Mouse (Mus musculus) liver, embryonic 14.5 days (tissue): ENCODE measurements around the gene Kcnab2. TPM values are rescaled to one million over a fixed set of nuclear protein-coding genes. Genes with fewer than 3 reads are reported as not detected.
A peak's percentile ranks its signal among the peaks of the same experiment; 100 is the strongest.

ENCODE experiments used
- ATAC-seq: fragments of 200-750 bp; cut with Nextera tagmentation; 2 replicates; pipeline ENCODE4 v1.8.0; 2017; ENCODE audit warnings: moderate number of reproducible peaks, mild to moderate bottlenecking, moderate library complexity; ENCODE audit not compliant: insufficient read depth
- DNase-seq, 3 experiments: peaks; one replicate each; pipeline ENCODE4 v3.0.0-alpha.2; 2012 to 2013; ENCODE audit warnings: low read depth in 3 of 3, low spot score in 3 of 3
- H3K27ac ChIP-seq: fragments of 300-500 bp; sonication (generic); 2 replicates; pipeline ENCODE4 v1.5.1; 2014; ENCODE audit warnings: moderate library complexity, mild to moderate bottlenecking, control low read depth, inconsistent platforms
- H3K27me3 ChIP-seq: fragments of 300-500 bp; sonication (generic); 2 replicates; pipeline ENCODE4 v1.6.1; 2014; ENCODE audit warnings: mild to moderate bottlenecking, low read length, moderate library complexity; ENCODE audit not compliant: control insufficient read depth, insufficient read depth
- H3K36me3 ChIP-seq: fragments of 300-500 bp; sonication (generic); replicated peaks from 2 replicates; pipeline ENCODE4 v1.6.1; 2014; ENCODE audit warnings: low read depth; ENCODE audit not compliant: control insufficient read depth, insufficient read depth
- H3K4me1 ChIP-seq, 2 experiments: fragments of 200-500 bp in 1 of 2; fragments of 300-500 bp in 1 of 2; sonication (generic) in 1 of 2; replicated peaks; 2 replicates each; pipeline ENCODE4 v1.6.1; 2012 to 2014; ENCODE audit warnings: antibody characterized with exemption in 1 of 2, inconsistent platforms in 1 of 2, low read length in 1 of 2; ENCODE audit not compliant: control insufficient read depth in 2 of 2, insufficient read depth in 2 of 2
- H3K4me2 ChIP-seq: fragments of 300-500 bp; sonication (generic); 2 replicates; pipeline ENCODE4 v1.6.1; 2014; ENCODE audit warnings: low read depth, mild to moderate bottlenecking, control low read depth, moderate library complexity
- H3K4me3 ChIP-seq, 2 experiments: fragments of 200-500 bp in 1 of 2; fragments of 300-500 bp in 1 of 2; sonication (generic) in 1 of 2; 2 replicates each; pipeline ENCODE4 v1.5.1; 2012 to 2014; ENCODE audit warnings: low read depth in 2 of 2, low read length in 2 of 2, mild to moderate bottlenecking in 2 of 2, control low read depth in 1 of 2, inconsistent platforms in 1 of 2, moderate library complexity in 1 of 2; ENCODE audit not compliant: insufficient read depth in 1 of 2
- H3K9ac ChIP-seq: fragments of 300-500 bp; sonication (generic); replicated peaks from 2 replicates; pipeline ENCODE4 v1.6.1; 2014; ENCODE audit warnings: mild to moderate bottlenecking, control low read depth, moderate library complexity
- H3K9me3 ChIP-seq: fragments of 300-500 bp; sonication (generic); 2 replicates; pipeline ENCODE4 v1.6.1; 2016; ENCODE audit warnings: low read length, mixed read lengths; ENCODE audit not compliant: control insufficient read depth
- CTCF ChIP-seq: IDR thresholded peaks from 2 replicates; pipeline ENCODE4 v1.5.1; 2016; ENCODE audit warnings: antibody characterized with exemption, low read depth, control low read depth
- EP300 ChIP-seq: IDR thresholded peaks from 2 replicates; pipeline ENCODE4 v1.6.1; 2016; ENCODE audit warnings: antibody characterized with exemption, low read depth
- WGBS: fragments of 180-500 bp; shearing (Covaris S2); extraction: QIAGEN DNeasy Blood & Tissue Kit; methylation state at CpG from one replicate; pipeline ENCODE4 v1.1.7; 2014; ENCODE audit not compliant: insufficient replicate concordance; 5-methylcytosine and 5-hydroxymethylcytosine counted together
- polyA plus RNA-seq, 2 experiments: library from polyadenylated mRNA; depleted of rRNA in 1 of 2; stranded (reverse) in 1 of 2; unstranded in 1 of 2; fragments of >200 nt; fragmentation: Nextera tagmentation in 1 of 2; extraction: Ambion mirVana in 1 of 2; gene quantifications; 2 replicates each; pipeline versions ENCODE4 v1.2.1 to v1.2.3; 2012 to 2014

Gene Kcnab2
- polyA plus RNA-seq, 2 experiments: 3.3 to 6.3 TPM

DNA sequence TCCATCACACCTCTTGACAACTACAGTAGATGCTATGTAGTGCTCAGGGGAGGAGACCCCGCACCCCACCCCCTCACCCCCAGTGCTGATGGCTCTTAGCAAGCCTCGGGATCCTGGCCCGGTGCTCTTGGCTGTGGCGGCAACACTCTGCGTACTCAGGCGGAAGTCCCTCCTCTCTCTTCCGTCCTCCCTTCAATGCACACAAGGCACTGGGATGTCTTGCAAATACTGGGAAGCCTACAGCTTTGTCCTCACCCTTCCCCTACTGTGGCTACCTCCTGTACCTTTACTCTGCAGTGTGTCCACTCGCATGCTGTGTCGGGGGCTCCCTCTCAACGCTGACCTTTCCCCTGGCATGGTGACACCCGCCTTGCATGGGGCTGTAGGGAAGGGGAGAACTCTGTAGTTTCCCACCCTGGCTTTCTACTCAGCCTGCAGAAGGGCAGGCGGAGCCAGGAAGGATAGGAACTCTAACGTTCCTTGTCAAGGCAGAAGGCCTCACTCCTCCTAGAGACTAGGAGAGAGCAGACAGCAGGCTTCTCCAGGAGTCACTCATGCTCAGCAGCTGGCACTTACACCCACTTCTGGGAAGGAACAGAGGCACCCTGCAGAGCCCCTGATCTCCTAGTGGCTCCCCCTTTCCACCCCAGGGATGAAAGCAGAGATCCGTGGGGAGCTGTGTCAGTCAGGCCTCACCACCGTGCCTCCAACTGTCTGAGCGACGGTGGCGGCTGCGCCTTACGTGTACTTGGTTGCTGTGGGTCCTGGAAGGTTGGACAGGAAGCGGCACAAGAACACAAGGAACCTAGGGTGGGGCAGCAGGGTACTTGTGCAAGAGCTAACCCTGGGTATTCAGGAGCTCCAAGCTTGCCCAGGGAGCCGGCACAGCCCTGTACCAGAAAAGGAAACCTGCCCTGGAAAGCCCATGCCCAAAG is 29.7 kb downstream of the Kcnab2 start:
- Histone ChIP-seq H3K4me1 (no peaks in the 10 kb centered on the region), H3K27me3 (no peaks in the 10 kb centered on the region), H3K9ac (0 out of 2 replicates have a peak overlapping the region, but pooled peaks have one; percentile 6), H3K27ac (no peak overlapping the region), H3K4me3 (peak overlapping the region; percentile 19 to 36), H3K9me3 (no peaks in the 10 kb centered on the region), H3K36me3 (no peaks in the 10 kb centered on the region), H3K4me2 (peak overlapping the region; percentile 50)
- ATAC-seq (peak; percentile 48; the same call in 1 of the 2 replicates), DNase-seq (no peak)
- TF ChIP-seq CTCF (no peak), EP300 (no peak)
- WGBS: 39% methylated on average over 22 of the region's 22 CpGs

DNA sequence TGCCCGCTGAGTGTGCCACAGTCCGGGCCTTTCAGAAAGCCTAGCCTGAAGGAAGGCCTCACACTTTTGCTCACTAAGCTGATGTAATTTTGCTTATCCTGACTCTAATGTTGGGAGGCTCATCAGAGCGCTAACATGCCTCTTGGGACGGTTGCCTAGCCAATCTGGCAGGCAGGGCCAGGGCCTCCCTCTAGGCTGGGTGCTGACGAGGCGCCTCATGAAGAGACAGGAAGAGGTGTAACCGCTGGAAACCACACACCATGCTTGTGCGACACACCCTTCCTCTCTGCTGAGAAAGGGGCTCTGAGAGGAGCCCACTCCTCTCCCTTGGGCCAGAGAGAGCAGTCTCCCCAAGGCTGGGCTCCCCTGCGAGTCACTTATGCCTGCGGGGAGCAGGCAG is 31.5 kb downstream of the Kcnab2 start:
- H3K4me2 ChIP-seq: peak overlapping the region; percentile 11; the same call in 1 of the 2 replicates
- peak; percentile 42; the same call in 1 of the 2 replicates for ATAC-seq

DNA sequence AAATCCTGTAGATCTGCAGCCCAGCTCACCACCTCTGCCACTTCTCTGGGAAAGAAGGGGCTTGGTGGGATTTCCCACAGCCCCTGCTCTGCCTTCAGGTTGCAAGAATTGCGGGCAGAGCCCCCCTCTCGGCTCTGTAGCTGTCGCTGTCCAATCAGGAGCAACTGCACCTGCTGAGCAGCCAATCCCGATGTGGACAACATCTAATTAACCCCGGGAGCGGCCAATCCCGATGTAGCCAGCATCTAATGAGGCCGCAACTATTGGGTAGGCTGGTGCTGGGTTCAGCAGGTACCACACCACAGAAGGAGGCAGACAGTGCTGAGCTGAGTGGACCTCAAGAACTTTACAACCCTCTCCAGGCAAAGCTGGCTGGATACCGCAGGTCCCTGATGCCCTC is 36.1 kb downstream of the Kcnab2 start:
- WGBS: 44% methylated on average over 9 of the region's 9 CpGs

More for the DNA sequence above, 31.5 kb downstream of the Kcnab2 start:
- H3K27me3 ChIP-seq: no peaks in the 10 kb centered on the region
- H3K9ac ChIP-seq: no peak overlapping the region
- no peaks in the 10 kb centered on the region for H3K9me3 ChIP-seq
- TF ChIP-seq EP300: no peak
- no peak for TF ChIP-seq CTCF
- 31% methylated on average over 10 of the region's 10 CpGs for WGBS
- no peak overlapping the region for H3K4me3 ChIP-seq
- H3K36me3 ChIP-seq: no peaks in the 10 kb centered on the region
- H3K4me1 ChIP-seq: no peaks in the 10 kb centered on the region
- DNase-seq: no peak
- no peak overlapping the region for H3K27ac ChIP-seq

DNA sequence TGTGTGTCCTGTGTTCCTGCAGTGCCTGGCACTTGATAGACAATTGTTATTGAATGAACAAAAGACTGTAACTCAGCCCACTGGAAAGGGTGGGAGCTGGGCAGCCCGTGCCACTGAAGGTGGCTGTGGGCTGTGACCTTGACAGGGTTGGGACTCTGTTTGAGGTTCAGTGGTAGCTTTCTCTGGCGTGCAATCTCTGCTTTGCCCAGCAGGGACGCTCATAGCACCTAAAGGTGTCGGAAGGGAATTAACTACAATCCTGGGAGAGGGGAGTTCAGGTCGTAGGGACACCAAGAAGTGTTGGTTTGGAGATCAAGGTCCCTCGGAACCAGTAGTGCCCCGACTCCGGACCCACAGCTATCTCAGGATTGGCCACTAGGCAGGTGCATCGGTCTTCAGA is 36.8 kb downstream of the Kcnab2 start:
- Histone ChIP-seq H3K36me3 (no peaks in the 10 kb centered on the region), H3K9ac (no peak overlapping the region), H3K9me3 (no peaks in the 10 kb centered on the region), H3K27ac (no peak overlapping the region), H3K4me2 (no peak overlapping the region), H3K27me3 (no peaks in the 10 kb centered on the region), H3K4me3 (no peak overlapping the region), H3K4me1 (no peaks in the 10 kb centered on the region)
- no peak for ATAC-seq
- WGBS: 56% methylated on average over 9 of the region's 9 CpGs
- no peak for DNase-seq
- TF ChIP-seq EP300 (no peak), CTCF (peak; percentile 32; the same call in 1 of the 2 replicates)

More for the DNA sequence above, 36.1 kb downstream of the Kcnab2 start:
- Histone ChIP-seq H3K27me3 (no peaks in the 10 kb centered on the region), H3K4me1 (no peaks in the 10 kb centered on the region), H3K4me3 (no peak overlapping the region), H3K9ac (no peak overlapping the region), H3K4me2 (no peak overlapping the region), H3K36me3 (no peaks in the 10 kb centered on the region), H3K9me3 (no peaks in the 10 kb centered on the region), H3K27ac (no peak overlapping the region)
- ATAC-seq: no peak
- TF ChIP-seq EP300 (no peak), CTCF (no peak)
- no peak for DNase-seq

GRCm38 (mm10) chr4:152435255-152435654 is 42.4 kb downstream of the Kcnab2 start:
- Histone ChIP-seq H3K4me3 (no peak overlapping the region), H3K36me3 (no peaks in the 10 kb centered on the region), H3K27me3 (no peaks in the 10 kb centered on the region), H3K4me2 (no peak overlapping the region), H3K9me3 (no peaks in the 10 kb centered on the region), H3K27ac (no peak overlapping the region), H3K9ac (no peak overlapping the region), H3K4me1 (no peaks in the 10 kb centered on the region)
- TF ChIP-seq CTCF (peak; percentile 90), EP300 (no peak)
- peak in 1 of 3 experiments; percentile 23 for DNase-seq
- peak; percentile 46; the same call in 1 of the 2 replicates for ATAC-seq
- 20% methylated on average over 10 of the region's 10 CpGs for WGBS
